Mouse (Mus musculus): Measurements from ENCODE around the gene Wdr37.

GRCm38 (mm10) chr13:8853424-8853823, 18.3 kb downstream of the Wdr37 start:
- TF ChIP-seq CTCF (IDR thresholded peaks at IDR 0.05; ENCODE audit: borderline replicate concordance, insufficient read depth, low read depth, low read length) (no peak), POLR2A (IDR thresholded peaks at IDR 0.05; ENCODE audit: borderline replicate concordance, insufficient read depth, low read length) (no peak)

Measured in cerebellum, adult 2 months (tissue).